Mouse (Mus musculus): ENCODE measurements around the gene Paox.

Paox gene

DNA sequence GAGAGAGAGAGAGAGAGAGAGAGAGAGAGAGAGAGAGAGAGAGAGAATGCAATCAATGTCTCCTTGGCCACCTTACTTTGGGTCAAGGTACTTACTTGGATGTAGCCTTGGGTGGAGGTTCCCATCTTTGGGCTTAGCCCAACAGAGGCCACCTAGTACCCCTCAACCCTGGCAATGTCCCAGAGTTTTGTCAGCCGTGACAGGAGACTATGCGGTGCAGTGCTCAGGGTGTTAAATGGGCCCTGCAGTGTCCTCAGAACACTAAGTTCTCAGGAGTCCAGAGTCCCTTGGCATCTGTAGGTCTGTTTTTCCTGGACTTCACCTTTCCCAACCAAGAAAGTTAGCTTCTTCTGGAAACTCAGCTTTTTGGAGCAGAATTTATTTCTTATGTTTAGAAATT lies 63.6 kb downstream of the Paox start:
- DNase-seq, result no peak

DNA sequence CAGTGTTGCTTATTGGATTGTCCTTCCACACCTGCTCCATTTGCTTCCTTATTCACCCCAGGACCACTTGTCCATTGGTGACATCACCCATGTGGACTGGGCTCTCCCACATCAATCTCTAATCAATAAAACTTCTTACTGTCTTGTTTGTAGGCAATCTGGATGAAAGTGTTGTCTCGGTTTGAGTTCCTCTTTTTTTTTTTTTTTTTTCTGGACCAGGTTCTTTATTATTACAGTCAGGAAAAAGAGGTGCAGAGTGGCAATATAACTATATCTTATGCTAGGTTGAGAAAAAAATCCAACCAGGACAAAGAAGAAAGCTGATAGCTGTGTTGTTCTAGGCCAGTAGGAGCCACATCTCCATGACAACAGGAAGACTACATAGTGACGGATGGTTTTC lies 65.1 kb downstream of the Paox start:
- DNase-seq, result no peak

DNA sequence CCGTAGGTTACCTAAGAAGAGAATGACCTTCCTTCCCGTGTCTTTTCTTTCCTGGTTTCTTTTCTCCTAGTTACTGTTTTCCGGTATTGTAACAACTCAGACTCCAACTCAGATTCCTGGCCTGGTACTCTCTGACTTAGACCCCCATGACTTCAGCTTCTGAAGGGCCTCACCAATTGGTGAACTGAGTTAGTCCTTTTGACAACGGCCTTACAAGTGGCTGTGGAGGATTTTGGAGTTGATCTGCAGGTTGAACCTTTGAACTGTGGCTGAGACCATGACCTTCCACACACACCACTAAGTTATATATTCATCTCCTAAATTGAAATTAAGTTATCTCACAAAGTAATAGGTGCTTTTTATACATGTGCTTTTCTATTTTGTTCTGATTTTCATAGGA lies 68.6 kb downstream of the Paox start:
- DNase-seq, result no peak

Measured in cerebellum, adult 11 months (tissue).